Mouse (Mus musculus): ENCODE results near the gene Spx. TPM values are rescaled to one million over a fixed set of nuclear protein-coding genes. Genes with fewer than 3 reads are reported as not detected.

The Spx gene
- 2.7 and 2.9 TPM in 2 replicates for polyA plus RNA-seq (2015; fragmentation: Nextera tagmentation; extraction: Ambion mirVana)

DNA sequence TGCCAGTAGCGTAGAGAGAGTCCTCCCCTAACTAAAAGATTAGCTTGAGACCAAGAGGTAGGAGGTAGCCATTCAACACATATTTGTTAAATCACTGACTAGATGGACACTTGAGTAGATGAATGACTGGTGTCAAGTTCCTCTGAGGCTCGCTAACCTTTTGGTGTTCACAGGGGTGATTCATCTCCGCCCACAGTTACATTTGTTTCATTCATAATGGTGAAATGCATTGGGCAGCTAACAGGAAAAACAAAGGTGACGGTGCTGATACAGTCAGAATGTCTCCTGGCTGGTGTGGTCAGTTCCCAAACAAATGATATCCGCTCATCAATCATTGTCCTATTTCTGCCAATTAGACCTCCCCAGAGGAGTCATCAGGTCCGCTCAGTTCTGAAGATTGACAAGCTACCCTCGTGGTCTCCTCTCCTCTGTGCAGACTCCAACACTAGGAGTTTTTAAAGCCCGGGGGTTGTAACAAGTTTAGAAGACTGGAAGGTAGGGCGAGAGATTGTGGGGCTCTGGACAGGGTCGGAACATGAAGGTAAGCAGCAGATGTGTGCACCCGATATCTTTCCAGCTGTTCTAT lies at the start of gene Spx:
Gene Spx, plus strand, starts transcription at position 536 of the 586 bp plus-strand sequence.
- Histone ChIP-seq H3K36me3 (ENCODE audit: control insufficient read depth, insufficient read depth) (no peaks in the 10 kb centered on the region), H3K27ac (ENCODE audit: low read length) (no peak within 1 kb of the TSS), H3K4me3 (replicated peaks; ENCODE audit: low read length) (no peak within 1 kb of the TSS), H3K4me1 (replicated peaks; ENCODE audit: control insufficient read depth, insufficient read depth, low read length) (peaks cover 4% of the 10 kb centered on the region; the same call in 1 of the 2 replicates), H3K9me3 (ENCODE audit: control insufficient read depth, low read length) (no peaks in the 10 kb centered on the region), H3K4me2 (ENCODE audit: low read length) (peak within 1 kb of the TSS; percentile 52; the same call in 1 of the 2 replicates), H3K27me3 (replicated peaks; ENCODE audit: control insufficient read depth, insufficient read depth, low read length) (peaks cover 19% of the 10 kb centered on the region), H3K9ac (replicated peaks; ENCODE audit: low read depth, low read length) (no peak within 1 kb of the TSS)
- WGBS: 65% methylated on average over 11 of the region's 11 CpGs
- ATAC-seq: no peak

DNA sequence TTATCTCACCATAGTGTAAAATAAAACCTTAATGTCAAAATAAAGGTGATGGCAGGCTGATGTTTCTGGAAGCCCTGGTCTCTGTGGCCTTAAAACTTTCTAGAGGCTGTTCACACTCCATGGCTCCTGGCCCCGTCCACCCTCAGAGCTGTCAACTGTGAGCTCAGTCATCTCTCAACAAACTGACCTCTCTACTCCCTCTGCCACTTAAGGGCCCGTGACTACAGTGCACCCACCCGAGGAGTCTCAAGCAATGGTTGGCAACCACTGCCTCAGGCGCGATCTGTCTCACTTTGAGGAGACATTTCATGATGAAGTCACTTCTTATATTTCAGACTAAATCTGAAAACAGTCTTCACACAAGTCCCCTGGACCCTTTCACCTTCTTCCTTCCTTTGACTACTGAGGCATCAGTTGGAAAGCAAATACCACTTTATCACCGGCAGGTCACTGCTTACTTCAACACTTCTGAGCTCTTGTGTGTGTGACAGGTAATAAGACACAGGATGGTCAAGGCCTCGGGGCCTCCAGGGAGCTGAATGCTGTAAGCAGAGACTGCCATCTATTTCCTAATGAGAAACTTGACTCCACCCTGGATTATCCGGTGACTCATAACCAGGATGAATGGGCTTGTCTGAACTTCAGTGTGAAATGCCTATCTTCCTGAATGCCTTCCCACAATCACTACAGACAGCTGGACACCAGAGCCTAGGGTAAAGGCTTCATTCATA lies 47.3 kb upstream of the Spx start:
- ATAC-seq: no peak
- no peaks in the 10 kb centered on the region for H3K27me3 ChIP-seq (replicated peaks; ENCODE audit: control insufficient read depth, insufficient read depth, low read length)
- no peak overlapping the region for H3K27ac ChIP-seq (ENCODE audit: low read length)
- no peak overlapping the region for H3K4me2 ChIP-seq (ENCODE audit: low read length)
- no peaks in the 10 kb centered on the region for H3K9me3 ChIP-seq (ENCODE audit: control insufficient read depth, low read length)
- WGBS: 89% methylated on average over 8 of the region's 8 CpGs
- no peaks in the 10 kb centered on the region for H3K4me1 ChIP-seq (replicated peaks; ENCODE audit: control insufficient read depth, insufficient read depth, low read length)
- H3K4me3 ChIP-seq (replicated peaks; ENCODE audit: low read length): no peak overlapping the region
- no peak overlapping the region for H3K9ac ChIP-seq (replicated peaks; ENCODE audit: low read depth, low read length)
- peaks cover 19% of the 10 kb centered on the region for H3K36me3 ChIP-seq (ENCODE audit: control insufficient read depth, insufficient read depth)

DNA sequence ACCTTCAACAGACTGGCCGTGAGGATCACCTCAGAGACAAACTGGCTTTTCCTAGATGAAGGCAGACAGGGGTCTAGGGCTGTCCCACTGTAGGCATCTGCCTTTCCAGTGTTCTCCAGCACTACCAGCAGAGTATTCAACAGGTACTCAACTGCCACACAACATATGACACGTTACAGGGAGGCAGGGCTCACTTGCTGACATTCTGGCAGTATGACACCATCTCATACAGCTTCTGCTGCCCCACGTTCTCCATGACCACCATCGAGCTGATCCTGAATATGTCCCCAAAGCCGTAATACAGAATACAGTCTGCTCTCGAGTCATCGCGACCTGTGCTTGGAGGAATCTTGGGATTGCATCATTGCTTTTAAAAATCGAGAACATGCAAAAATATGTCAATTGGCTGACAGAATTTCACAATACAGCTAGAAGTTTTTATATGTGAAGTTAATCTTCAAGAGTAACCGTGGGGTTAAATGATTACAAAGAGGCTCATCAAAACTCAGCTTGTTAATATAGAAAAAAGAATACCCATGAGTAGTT lies 46.7 kb upstream of the Spx start:
- Histone ChIP-seq H3K4me2 (ENCODE audit: low read length) (no peak overlapping the region), H3K4me1 (replicated peaks; ENCODE audit: control insufficient read depth, insufficient read depth, low read length) (no peaks in the 10 kb centered on the region), H3K9ac (replicated peaks; ENCODE audit: low read depth, low read length) (no peak overlapping the region), H3K27ac (ENCODE audit: low read length) (no peak overlapping the region), H3K4me3 (replicated peaks; ENCODE audit: low read length) (no peak overlapping the region), H3K27me3 (replicated peaks; ENCODE audit: control insufficient read depth, insufficient read depth, low read length) (no peaks in the 10 kb centered on the region), H3K9me3 (ENCODE audit: control insufficient read depth, low read length) (no peaks in the 10 kb centered on the region), H3K36me3 (ENCODE audit: control insufficient read depth, insufficient read depth) (peaks cover 16% of the 10 kb centered on the region)
- WGBS: 96% methylated on average over 10 of the region's 10 CpGs
- no peak for ATAC-seq

DNA sequence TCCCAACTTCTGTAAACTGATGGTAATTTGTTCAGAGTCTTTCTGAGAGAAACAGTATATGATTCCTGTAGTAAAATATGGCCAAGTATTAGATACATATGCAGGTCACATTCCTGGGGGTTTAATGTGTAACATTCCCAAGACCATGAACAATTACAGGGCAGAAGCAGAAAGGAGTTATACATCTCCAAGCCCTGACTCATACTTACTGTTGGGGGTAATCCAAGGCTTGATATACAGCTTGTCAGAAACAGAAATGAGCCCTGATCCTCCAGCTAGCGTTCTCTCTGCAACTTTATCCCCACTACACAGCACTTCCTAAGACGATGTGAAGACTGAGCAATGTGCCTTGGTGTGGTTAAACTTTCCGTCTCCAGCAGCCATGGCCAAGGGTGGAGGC lies 45.7 kb upstream of the Spx start:
- Histone ChIP-seq H3K27ac (ENCODE audit: low read length) (no peak overlapping the region), H3K27me3 (replicated peaks; ENCODE audit: control insufficient read depth, insufficient read depth, low read length) (no peaks in the 10 kb centered on the region), H3K4me2 (ENCODE audit: low read length) (no peak overlapping the region), H3K4me1 (replicated peaks; ENCODE audit: control insufficient read depth, insufficient read depth, low read length) (no peaks in the 10 kb centered on the region), H3K36me3 (ENCODE audit: control insufficient read depth, insufficient read depth) (peaks cover 10% of the 10 kb centered on the region), H3K4me3 (replicated peaks; ENCODE audit: low read length) (no peak overlapping the region), H3K9me3 (ENCODE audit: control insufficient read depth, low read length) (no peaks in the 10 kb centered on the region), H3K9ac (replicated peaks; ENCODE audit: low read depth, low read length) (no peak overlapping the region)
- ATAC-seq: no peak
- 94% methylated on average over 3 of the region's 3 CpGs for WGBS

DNA sequence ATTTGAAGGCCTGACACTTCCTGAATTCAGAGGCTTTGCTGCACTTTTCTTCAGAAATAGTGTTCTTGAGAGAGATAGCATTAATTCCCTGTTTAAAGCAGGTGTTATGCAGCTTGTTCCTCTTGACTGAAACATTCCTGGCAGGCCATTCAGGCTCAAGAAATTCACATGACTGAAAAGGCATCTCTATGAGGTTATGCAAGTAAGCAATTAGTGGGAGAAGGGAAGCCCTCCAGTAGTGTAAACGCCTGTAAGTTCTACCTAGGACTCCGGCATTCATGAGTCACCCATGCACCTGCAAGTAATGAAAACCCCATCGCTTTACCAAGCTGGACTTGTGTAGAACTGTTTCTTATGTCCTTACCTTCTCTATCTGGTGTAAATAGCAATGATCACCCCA lies 43.7 kb upstream of the Spx start:
- no peak overlapping the region for H3K27ac ChIP-seq (ENCODE audit: low read length)
- H3K27me3 ChIP-seq (replicated peaks; ENCODE audit: control insufficient read depth, insufficient read depth, low read length): no peaks in the 10 kb centered on the region
- no peaks in the 10 kb centered on the region for H3K4me1 ChIP-seq (replicated peaks; ENCODE audit: control insufficient read depth, insufficient read depth, low read length)
- no peak for ATAC-seq
- H3K4me2 ChIP-seq (ENCODE audit: low read length): no peak overlapping the region
- H3K36me3 ChIP-seq (ENCODE audit: control insufficient read depth, insufficient read depth): peaks cover 9% of the 10 kb centered on the region
- no peaks in the 10 kb centered on the region for H3K9me3 ChIP-seq (ENCODE audit: control insufficient read depth, low read length)
- no peak overlapping the region for H3K4me3 ChIP-seq (replicated peaks; ENCODE audit: low read length)
- no peak overlapping the region for H3K9ac ChIP-seq (replicated peaks; ENCODE audit: low read depth, low read length)
- WGBS: 87% methylated on average over 3 of the region's 3 CpGs

DNA sequence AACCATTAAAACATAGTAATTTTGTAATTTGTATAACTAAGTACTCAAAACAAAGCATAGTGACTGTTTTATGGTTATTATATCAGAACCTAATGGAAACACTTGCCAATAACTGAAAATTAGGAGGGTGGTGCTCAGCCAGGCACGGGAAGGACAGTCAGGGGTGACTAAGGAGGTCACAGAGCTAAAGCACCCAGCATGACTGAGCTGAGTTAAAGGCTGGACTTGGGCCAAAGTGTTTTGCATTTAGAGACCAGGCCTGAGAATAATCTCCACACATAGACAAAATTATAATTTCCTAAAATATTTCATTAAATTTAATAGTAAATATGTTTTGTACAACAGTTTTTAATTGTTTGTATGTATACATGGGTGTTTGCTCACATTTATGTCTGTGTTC lies 36.2 kb upstream of the Spx start:
- no peak for ATAC-seq

DNA sequence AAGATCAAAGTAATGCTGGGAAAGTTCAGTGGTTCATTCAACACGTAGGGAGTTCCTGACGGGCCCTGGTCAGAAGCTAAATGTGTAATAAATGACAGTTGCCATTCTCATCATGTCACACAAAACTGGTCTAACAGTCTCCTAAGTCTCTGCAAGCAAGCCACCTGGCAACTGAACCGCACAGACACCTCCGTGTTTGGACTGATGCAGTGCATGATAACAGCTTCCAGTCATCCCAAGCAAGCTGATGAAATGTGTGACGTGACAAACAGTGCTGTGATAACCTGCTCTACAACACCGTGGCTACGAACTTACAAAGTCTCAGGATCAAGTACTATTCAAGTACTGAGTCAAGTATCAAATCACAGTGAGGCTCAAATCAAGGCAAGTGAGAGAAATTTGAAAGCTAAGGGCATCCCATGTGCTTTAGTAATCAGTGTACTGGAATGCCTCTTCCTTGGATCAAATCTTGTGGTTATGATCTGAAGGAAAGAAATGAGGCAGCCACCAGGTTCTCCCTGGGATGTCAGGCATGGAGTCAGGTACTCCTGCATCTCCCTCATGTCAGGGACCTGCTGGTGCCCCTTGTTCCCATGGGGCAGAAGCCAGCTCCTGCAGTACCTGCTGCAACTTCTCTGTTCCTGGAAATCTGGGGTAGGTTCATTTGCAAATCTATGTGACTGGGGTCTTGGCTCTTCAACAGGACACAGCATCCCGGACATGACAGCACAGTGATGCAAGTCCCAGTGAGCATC lies 34.5 kb upstream of the Spx start:
- H3K36me3 ChIP-seq (ENCODE audit: control insufficient read depth, insufficient read depth): peaks cover 10% of the 10 kb centered on the region; the same call in 1 of the 2 replicates
- H3K9me3 ChIP-seq (ENCODE audit: control insufficient read depth, low read length): no peaks in the 10 kb centered on the region
- H3K9ac ChIP-seq (replicated peaks; ENCODE audit: low read depth, low read length): no peak overlapping the region
- no peak overlapping the region for H3K27ac ChIP-seq (ENCODE audit: low read length)
- no peak overlapping the region for H3K4me2 ChIP-seq (ENCODE audit: low read length)
- WGBS: 94% methylated on average over 8 of the region's 8 CpGs
- no peaks in the 10 kb centered on the region for H3K4me1 ChIP-seq (replicated peaks; ENCODE audit: control insufficient read depth, insufficient read depth, low read length)
- no peak overlapping the region for H3K4me3 ChIP-seq (replicated peaks; ENCODE audit: low read length)
- no peak for ATAC-seq
- no peaks in the 10 kb centered on the region for H3K27me3 ChIP-seq (replicated peaks; ENCODE audit: control insufficient read depth, insufficient read depth, low read length)

More for the DNA sequence above, 36.2 kb upstream of the Spx start:
- H3K27me3 ChIP-seq (replicated peaks; ENCODE audit: control insufficient read depth, insufficient read depth, low read length): no peaks in the 10 kb centered on the region
- no peak overlapping the region for H3K4me3 ChIP-seq (replicated peaks; ENCODE audit: low read length)
- no peaks in the 10 kb centered on the region for H3K9me3 ChIP-seq (ENCODE audit: control insufficient read depth, low read length)
- no peaks in the 10 kb centered on the region for H3K4me1 ChIP-seq (replicated peaks; ENCODE audit: control insufficient read depth, insufficient read depth, low read length)
- no peak overlapping the region for H3K9ac ChIP-seq (replicated peaks; ENCODE audit: low read depth, low read length)
- peaks cover 10% of the 10 kb centered on the region; the same call in 1 of the 2 replicates for H3K36me3 ChIP-seq (ENCODE audit: control insufficient read depth, insufficient read depth)
- H3K4me2 ChIP-seq (ENCODE audit: low read length): no peak overlapping the region
- 66% methylated on average over 1 of the region's 1 CpGs for WGBS
- no peak overlapping the region for H3K27ac ChIP-seq (ENCODE audit: low read length)

DNA sequence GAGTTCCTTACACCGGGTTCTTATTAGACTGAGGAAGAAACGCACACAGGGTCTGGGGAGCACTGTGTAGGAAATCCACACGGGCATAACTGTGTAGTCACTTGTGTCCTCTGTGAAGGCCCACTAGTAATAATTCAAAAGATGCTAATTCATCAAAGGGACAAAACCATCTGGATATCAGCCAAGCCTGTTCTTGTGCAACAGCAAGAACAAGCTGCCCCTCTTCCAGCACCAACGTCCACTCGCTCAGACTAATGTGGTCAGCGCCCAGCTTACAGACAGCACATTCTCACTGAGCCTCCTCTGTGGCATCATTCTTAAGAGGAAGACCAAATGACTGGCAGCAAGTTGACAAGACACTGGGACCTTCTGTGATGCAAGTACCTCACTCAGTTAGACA lies 33.3 kb upstream of the Spx start:
- no peak for ATAC-seq
- Histone ChIP-seq H3K27me3 (replicated peaks; ENCODE audit: control insufficient read depth, insufficient read depth, low read length) (no peaks in the 10 kb centered on the region), H3K4me2 (ENCODE audit: low read length) (no peak overlapping the region), H3K27ac (ENCODE audit: low read length) (no peak overlapping the region), H3K9ac (replicated peaks; ENCODE audit: low read depth, low read length) (no peak overlapping the region), H3K4me1 (replicated peaks; ENCODE audit: control insufficient read depth, insufficient read depth, low read length) (no peaks in the 10 kb centered on the region), H3K4me3 (replicated peaks; ENCODE audit: low read length) (no peak overlapping the region), H3K36me3 (ENCODE audit: control insufficient read depth, insufficient read depth) (peaks cover 6% of the 10 kb centered on the region; the same call in 1 of the 2 replicates), H3K9me3 (ENCODE audit: control insufficient read depth, low read length) (no peaks in the 10 kb centered on the region)
- 84% methylated on average over 6 of the region's 6 CpGs for WGBS

DNA sequence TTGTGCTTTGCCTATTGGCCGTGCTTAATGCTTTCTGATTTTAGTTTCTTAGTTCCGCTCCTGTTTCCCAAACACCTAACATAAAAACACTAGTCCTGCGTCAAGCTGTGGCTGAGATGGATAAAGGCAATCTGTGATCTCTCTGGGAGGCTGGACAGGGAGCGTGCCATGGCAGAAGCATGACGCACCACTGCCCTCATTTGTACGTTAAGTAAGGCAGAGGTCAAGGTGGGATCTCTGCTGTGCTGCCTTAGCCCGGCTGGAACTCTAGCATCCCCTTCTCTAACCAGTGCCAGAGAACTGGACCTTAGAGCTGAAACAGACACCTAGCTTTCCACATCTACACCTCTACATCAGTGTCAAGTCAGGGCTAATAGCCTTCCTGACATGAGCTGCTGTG lies 31.6 kb upstream of the Spx start:
- 93% methylated on average over 7 of the region's 7 CpGs for WGBS
- H3K27ac ChIP-seq (ENCODE audit: low read length): no peak overlapping the region
- peaks cover 3% of the 10 kb centered on the region; the same call in 1 of the 2 replicates for H3K36me3 ChIP-seq (ENCODE audit: control insufficient read depth, insufficient read depth)
- H3K9me3 ChIP-seq (ENCODE audit: control insufficient read depth, low read length): no peaks in the 10 kb centered on the region
- H3K4me3 ChIP-seq (replicated peaks; ENCODE audit: low read length): no peak overlapping the region
- H3K9ac ChIP-seq (replicated peaks; ENCODE audit: low read depth, low read length): no peak overlapping the region
- ATAC-seq: no peak
- no peaks in the 10 kb centered on the region for H3K27me3 ChIP-seq (replicated peaks; ENCODE audit: control insufficient read depth, insufficient read depth, low read length)
- no peak overlapping the region for H3K4me2 ChIP-seq (ENCODE audit: low read length)
- peaks cover 4% of the 10 kb centered on the region for H3K4me1 ChIP-seq (replicated peaks; ENCODE audit: control insufficient read depth, insufficient read depth, low read length)

Measured in forebrain, embryonic 16.5 days (tissue).